Mouse (Mus musculus): ENCODE measurements around the gene Lrrc49.

Gene Lrrc49

DNA sequence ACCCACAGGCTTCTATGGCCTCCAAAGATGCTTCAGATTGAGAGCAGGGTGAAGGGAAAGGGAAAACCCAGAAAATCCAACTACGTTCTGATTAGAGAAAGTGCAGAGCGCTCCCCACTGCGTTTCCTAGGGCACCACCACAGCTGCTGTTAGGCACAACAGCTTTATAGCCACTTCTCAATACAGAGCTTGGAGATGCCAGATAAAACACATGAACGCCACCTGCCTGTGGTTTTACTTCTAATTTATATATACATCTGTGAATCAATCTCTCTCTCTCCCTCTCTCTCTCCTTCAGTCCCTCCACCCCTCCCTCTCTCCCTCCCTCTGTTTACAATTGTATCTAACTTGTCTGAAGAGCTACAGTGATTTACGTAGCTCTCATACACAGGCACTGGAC is 95.6 kb downstream of the Lrrc49 start:
- DNase-seq, result peak; percentile 29

DNA sequence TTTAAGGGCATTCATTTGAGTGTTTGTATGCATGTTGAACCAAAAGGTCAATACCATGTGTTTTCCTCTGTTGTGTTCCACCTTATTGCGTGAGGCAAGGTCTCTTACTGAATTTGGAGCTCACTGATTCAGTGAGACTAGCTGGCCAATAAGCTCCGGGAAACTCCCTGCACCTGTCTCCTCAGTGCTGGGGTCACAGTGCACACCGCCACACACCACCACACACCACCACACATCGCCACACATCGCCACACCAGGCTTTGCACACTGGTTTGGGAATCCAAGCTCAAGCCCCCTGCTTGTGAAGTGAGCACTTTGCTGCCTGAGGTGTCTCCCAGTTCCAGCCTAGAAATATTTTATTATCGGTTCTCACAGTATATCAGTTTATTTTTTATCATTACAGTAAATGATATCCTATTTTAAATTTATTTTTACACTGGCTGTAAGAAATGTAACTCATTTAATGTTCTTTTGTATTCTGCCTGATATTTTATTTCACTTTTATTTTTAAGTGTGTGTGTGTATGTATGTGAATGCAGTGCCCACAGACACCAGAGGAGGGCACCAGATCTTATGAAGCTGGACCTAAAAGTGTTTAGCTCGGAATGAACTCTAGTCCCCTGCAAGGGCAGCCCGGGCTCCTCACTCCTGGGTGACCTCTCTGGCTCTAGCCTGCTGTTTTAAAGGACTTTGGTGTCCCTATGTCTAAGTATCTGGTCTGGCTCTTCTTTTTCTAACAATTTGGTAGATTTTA is 96.9 kb downstream of the Lrrc49 start:
- no peak for DNase-seq

DNA sequence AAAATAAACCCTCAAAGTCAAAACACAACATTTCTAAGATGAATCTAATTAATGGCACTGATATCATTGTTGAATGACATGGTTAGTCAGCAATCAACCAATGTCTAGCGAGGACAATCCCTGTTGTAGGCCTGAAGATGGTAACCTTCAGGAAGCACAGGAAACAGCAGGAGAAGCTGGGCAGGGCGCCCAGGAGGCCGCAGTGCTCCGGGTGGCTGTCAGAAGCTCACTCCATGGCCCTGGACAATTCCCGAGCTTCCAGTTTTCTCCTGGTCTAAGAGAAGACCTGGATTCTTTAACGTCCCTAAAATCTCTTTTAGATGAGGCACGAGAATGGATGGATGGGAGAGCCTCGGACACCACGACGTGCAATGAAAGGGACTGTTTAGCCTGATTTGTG is 99.0 kb downstream of the Lrrc49 start:
- no peak for DNase-seq

DNA sequence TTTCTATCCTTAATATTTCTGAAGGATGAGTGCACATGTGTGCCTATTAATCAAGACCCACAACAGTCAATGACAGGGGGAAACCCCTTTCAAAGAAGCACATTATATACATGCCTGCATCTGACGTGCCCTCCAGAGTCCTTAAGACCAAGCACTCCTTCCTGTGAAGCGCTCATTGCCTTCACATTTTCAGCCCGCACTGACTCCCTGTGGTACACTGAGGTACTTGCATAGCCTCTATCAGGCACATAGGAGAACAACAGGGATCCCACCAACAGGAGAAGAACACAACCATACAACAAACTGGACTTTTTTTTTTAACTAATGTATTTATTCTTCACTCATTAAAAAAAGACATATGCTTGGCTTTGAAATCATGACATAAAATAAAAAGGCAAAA is 101.0 kb downstream of the Lrrc49 start:
- DNase-seq, result no peak

DNA sequence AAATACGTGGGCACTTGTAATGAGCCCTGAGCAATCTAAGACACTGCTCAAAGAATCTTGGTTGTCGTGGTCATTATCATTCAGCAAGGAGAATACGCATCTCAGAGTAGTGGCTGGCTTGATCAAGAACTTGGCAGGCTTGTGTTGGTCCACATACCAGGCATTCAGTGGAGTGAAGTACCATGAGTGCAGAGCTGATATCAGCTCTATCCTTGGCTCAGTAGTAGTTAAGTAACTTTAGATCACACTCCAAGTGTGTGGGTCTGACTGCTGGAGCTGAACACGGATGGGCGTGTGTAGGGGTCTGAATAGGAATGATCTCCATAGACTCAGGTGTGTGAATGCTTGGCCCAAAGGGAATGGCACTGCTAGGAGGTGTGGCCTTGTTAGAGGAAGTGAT is 102.8 kb downstream of the Lrrc49 start:
- DNase-seq, result no peak

DNA sequence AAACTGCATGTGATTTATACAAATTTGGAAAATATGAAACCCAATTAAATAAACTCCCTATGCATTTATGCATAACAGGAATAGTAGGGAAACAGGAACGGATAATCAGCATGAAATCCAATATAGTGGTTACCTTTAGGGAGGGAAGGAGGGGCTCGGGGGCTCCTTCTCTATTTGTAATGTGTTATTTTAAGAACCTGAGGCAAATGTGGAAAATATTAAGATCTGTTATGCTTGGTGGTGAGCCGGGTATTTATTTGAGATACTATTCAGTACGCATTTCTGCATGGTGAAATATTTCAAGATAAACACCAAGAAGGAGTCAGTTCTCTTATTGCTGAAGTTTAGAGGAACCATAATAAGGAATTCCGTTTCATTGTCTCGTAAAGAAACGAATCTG is 105.4 kb downstream of the Lrrc49 start:
- no peak for DNase-seq

DNA sequence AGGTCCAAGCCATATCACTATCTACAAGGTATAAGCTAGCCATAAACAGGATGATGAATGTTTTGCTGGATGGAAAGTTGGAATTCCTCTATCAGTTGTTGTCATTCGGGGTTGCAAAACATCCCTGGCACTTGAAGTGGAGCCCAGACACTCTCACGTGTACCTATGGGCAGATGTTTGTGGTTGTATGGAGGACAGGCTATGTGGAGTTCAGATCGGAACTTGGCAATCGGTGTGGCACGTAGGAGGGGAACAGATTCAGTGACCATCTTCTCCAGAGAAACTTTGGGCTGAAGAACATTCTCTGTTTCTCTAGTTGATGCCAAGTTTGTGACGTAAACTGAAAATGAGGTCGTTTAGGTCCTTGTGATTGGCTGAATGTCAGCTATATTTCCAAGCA is 114.9 kb downstream of the Lrrc49 start:
- no peak for DNase-seq

DNA sequence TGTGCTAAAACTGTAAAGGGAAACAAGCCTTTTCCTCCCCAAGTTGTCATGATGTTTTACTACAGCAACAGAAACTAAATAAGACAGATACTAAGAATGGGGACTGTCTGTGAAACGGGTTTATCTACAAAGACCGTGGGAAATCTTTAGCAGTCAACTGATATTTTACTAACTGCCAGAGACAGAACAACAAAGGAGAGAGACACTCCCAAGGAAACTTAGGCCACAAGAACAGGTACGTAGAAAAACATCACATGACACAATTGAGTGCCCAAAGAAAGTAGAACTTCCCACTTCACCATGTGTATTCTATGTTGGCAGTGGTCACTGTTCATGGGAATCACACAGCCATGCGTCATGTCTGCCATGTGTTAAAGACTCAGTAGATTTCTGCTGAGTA is 116.2 kb downstream of the Lrrc49 start:
- DNase-seq, result no peak

DNA sequence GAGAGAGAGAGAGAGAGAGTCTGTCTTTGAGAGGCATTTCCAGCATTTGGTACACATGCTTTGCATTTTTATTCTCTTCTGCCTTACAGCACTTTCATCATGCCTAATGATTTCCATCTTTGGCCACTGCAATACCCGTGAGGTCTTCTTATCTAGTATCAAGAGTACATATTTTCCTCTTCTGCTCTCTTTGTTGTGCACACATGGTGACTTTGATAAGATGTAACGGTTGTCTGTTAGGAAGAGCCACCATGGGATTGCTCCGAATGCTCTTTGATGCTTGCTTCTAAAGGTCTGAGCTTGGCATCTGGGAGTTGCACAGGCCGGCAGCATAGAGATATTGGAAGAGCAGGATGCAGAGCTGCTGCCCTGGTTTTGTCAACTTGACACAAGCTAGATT is 116.9 kb downstream of the Lrrc49 start:
- DNase-seq, result no peak

DNA sequence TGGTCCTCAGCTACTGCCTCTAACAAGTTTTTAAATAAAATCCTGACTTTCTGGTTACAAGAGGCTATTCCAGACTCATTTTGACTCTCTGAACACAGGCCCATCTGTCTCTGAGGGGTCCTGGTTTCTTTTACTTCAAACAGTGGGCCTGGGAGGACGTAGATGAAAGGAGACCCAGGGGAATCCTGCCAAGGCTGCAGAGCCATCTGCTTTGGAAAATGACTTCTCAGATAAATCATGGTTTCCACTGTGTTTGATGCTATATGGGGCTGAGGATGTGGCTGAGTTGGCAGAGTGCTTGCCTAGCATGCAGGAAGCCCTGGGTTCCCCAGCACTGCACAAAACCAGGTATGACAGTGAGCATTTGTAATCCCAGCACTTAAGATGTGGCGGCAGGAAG is 118.6 kb downstream of the Lrrc49 start:
- DNase-seq, result no peak

DNA sequence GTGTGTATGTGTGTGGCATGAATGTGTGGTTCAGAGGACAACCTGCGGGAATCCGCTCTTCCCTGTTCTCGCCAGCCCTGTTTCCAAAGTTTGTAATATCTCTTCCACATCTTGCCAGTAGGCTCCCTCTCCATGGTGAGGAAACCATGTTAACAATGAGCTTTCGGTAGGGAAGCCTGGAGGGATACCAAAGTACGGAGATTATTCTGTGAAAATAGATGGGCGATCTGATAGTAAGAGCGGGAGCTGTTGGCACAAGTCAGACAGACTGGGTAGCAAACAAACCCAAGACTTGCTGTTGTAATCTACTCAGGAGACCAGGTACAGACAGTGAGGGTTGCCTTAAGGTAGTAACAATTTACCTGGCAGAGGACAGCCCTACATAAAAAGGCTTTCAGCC is 124.1 kb downstream of the Lrrc49 start:
- no peak for DNase-seq

DNA sequence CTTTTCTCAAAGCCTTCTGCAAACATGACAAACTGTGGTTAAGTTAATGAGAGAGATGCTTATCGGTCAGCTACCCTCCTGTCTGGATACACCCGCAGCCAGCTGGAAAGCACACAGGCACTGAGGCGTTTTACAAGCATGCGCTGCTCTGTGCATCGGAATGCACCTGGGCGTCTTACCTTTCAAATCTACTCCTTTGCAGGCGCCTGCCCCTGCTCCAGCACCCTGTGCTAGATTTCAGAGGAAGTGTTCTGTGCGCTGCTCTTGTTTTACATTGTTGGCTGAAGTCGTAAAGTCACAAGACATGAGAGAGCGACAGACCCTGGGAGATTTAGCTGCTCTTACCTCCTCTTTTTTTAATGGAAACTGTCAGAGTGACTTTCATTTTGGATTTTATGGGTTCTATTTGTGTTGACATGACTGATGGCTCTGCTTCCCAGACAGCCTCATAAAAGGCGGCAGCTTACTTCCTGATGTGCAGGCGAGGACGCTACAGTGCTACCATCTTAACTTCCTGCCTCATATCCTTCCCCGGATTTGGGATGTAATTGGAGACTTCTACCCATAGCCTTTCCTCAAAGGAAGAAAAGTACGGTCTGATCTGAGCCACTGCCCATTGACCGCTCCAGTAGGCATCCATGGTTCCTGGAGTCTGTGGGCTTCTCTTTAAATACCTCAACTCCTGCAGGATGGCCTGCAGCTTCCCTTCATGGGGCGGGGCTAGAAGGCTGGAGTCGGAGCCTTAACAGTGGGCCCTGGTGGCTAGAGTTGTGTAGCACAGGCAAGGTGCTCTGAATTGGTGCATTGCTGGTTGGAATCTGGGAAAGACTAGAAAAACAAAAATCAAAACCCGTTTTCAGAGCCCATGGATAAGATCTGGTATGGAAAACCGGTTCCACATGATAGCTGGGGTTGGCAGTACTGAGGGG is 125.3 kb downstream of the Lrrc49 start:
- no peak for DNase-seq

DNA sequence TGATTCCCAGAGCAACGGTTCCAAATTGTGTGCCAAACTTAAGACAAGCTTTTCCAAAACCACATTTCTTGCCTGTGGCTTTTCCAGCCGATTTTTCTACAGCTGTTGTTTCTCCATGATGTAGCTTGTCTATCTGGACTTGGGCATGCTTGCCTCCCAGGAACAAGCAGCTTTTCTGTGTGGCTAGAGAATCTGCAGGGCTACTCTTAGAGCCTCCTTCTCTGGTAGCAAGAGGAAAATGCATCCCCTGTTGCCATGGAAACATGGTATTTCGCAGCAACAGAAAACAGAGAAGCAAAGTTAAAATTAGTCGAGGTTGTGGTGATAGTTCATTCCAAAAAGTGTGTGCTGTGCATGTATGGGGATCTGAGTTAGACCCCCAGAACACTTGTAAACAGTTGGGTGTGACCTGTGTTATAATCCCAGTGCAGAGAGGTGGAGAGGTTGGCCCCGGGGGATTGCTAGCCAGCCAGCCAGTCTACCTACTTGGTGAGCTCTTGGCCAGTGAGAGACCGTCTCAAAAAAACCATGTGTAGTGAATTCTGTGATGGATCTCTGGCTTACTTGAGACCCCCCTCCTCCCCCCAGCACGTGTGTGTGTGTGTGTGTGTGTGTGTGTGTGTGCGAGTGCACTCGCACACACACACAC is 126.2 kb downstream of the Lrrc49 start:
- DNase-seq, result peak; percentile 48

DNA sequence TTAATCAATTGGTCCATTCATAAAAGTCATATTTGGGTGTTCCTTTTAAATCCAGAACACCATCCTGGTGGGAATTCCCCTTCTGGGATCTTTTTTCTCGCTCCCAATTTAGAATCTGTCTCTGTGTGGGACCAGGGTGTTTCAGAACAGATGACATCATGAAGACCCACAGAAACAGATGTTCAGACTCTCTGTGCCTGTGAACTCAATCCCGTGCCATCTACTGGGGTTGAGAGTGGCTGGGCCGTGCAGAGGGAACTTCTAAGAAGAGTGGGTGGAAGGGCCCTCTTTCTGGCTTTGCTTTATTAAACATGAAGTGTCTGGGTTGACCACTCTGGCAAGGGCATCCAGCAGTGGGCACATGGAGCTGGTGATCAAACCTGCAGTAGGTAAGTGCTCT is 129.5 kb downstream of the Lrrc49 start:
- no peak for DNase-seq

DNA sequence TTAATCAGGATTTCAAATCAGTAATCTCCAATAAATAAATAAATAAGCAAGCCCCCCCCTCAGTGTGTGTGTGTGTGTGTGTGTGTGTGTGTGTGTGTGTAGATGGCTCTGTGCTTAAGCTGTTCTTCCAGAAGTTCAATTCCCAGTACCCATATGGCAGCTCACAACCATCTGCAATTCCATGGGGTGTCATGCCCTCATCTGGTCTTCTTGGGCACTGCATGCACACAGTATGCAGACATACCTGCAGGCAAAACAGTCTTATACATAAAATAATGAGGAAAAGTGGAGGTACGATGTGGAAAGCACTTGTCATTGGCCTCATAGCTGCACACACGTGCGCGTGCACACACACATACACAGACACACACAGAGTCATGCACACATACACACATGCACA is 136.7 kb downstream of the Lrrc49 start:
- no peak for DNase-seq

DNA sequence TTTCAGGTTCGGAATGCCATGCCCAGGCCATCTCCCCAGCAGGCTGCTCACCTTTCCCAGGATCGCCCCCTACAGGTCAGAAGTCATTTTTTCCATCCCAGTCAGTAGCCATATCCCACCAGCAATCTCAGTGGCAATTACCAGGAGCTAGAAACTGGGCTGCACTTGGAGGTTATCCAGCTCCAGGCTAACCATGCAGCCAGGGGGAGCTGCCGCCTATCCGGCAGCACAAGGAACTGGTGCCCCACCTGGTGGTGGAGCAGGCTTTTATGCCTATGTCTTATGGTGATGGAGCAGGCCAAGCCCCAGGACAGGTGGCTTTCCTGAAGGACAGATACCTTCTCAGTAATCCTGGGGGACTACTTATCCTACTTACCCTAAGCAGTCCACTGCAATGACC is 139.8 kb downstream of the Lrrc49 start:
- DNase-seq, result peak; percentile 20

DNA sequence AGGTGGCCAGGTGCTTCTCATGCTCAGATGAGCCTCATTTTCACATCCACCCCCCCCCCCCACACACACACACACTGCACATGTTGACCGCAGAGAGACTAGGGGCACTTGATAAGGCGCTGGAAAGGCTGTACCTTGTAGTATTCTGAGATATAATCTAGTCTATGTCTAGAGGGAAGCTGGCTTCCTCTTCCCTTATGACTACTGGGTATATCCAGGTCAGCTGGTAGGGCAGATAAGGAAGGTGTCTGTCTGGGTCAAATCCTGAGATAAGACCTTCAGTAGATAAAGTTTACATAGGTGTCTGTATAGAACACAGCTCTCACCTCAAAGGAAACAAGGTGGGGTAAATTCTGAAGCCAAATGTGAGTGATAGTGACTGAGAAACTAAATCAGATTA is 141.8 kb downstream of the Lrrc49 start:
- no peak for DNase-seq

DNA sequence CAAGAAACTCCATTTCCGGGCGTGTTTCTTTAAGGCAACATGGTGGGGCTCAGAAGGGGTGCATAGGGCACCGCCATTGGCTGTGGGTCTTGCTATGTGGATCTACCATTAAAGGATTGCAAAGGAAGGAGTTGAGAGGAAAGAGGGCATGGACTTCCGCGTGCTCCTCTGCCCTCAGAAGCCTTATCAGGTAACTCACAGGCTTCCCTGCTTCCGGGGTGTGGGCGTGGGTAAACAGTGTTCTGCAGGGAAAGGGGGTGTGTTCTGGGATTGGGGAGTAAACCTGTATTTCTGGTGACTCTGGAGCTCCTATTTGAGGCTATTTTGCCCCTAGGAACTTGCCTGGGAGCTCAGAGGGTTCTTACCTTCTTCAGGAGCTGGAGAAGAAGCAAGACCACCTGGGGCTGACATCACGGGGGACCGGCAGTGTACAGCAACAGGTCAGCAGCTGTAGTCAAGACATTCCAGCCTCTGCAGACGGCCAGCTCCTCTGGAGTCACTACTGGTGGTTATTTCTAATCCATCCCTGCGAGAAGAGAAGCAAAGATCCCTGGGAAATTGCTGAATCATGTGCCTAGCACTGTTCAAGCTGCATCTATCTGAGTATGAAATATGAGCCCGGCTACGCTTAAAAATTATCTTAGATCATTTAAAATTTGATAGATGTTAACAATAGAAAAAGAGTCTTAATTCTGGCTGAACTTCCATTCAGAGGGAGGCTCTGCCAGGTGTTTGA is 142.4 kb downstream of the Lrrc49 start:
- no peak for DNase-seq

DNA sequence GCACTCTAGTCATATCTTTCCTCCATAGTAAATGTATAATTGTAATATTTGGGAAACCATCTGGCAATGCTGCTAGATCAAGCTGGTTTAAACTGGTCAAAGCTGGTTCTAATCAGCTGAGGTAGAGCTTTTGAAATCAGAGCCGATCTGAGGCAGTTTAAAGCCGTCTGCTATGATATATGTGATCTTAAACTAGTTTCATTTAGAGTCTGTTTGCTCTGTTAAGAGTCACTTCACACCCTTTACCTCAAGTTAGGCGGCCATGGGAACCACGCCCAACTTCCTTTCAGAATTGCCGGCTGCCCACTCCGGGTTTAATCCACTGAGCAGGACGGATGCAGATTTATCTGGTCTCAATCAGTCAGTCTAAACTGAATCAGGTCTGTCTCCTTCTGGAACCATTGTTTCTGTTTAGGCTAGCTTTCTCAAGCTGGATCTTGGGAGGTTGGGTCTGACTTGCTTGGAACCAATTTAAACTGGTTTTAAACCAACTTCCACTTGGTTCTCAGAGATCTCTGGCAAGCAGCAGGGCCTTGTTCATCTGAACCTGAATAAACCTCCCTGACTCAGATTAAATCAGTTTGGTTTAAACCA is 144.4 kb downstream of the Lrrc49 start:
- no peak for DNase-seq

DNA sequence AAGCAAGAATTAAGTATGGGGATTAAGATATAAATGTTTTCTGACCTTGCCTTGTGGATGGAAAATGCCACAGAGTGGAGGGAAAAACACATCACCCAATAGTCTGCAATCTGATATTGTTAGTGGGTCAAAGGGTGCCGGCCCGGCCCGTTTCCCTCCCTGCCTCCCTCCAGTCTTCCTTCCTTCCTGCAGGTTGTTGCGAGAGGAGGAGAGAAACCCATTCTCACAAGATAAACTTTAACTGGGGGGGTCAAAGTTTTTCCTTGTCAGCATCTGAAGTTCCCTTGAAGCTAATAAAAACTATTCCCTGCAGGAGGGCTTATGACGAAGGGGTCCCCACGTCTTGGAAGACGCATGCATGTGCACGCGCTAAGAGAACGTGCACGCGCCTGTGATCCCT is 157.6 kb downstream of the Lrrc49 start:
- no peak for DNase-seq

DNA sequence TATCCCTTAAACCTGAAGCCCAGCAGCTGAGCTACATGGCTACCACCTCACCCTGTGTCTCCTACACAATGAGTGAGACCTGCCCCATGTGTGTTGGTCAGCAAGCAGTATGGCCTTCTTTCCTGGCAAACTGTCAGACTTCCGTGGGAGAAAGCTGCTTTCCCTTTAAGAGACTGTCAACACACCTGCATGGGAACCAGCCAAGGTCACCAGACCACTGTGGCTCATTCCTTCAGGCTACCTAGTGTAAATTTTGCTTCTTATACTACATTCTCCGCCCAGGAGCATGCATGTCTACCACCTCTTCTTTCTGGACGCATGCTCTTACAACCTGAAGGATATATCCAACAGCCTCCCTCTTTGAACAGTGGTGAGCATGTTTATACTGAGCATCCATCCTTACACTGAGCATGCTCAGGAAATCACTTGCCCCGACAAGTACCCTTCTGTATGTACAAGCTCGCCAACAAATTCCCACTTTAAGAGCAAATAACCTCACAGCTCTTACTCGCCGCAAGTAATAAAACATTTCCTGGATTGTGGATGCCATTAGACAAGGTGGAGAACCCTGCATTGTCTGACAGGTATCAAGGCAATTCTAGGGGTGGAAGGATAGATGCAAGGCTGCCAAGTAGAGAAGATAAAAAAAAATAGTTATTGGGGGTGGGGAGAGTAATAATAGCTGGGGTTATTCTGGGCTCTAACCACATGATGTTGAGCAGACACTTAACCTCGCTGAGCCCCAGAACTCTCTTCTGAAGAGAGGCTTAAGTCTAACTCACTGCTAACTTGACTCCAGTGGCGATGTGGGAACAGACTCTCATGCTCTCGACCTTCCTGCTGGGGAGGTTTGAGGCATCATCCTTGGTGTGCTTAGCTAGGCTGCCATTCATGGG is 158.4 kb downstream of the Lrrc49 start:
- DNase-seq, result no peak

DNA sequence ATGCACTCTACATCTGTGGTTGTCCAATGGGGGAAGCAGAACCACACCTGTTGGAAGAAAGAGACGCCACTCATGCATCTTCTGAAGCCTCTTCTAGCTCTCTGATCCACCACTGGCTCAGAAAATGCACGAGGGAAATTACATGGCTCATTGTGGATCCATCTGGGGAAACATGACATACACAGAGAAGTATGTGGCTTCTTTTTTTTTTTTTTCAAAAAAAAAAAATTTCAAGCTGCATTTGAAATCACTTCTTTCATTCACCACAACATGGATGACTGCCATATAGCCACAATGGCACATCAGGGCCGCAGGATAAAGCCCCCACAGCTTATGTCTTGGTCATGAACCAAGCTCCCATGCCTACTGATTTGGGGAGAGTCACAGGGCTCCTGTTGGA is 159.7 kb downstream of the Lrrc49 start:
- no peak for DNase-seq
